Mouse (Mus musculus) liver, postnatal 0 days (tissue): Measurements from ENCODE around the gene Dmgdh.

Source experiments
- CTCF ChIP-seq: sonication (generic); IDR thresholded peaks from 2 replicates; pipeline ENCODE4 v1.5.1; 2016; ENCODE audit warnings: antibody characterized with exemption, low read depth
- EP300 ChIP-seq: IDR thresholded peaks from 2 replicates; pipeline ENCODE4 v1.6.1; 2016; ENCODE audit warnings: antibody characterized with exemption, low read depth, mild to moderate bottlenecking

DNA sequence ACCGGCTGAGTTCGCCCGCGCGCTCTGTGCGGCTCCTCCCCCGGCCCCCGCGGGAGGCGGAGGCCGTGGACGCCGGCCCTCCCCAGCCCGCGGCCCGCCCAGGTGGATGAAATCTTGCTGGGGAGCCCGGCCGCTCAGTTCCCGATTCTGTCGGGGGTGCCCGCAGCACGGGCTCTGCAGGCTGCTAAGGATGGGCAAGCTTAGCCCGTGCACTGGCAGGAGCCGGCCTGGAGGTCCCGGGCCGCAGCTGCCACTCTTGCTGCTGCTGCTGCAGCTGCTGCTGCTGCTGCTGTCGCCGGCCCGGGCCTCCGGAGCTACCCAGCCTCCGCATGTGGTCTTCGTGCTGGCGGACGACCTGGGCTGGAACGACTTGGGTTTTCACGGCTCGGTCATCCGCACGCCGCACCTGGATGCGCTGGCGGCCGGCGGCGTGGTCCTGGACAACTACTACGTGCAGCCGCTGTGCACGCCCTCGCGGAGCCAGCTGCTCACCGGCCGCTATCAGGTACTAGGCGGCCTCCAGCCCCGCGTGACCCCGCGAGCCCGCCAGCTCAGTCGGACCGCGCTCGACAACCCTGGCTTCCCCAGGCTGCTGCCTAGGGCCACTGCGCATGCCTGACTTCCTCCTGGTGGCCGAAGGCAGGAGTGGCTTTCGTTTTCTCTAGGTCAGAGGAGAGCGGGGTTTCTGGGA, 97.5 kb downstream of the Dmgdh start, which contains the start of gene Arsb:
- TF ChIP-seq CTCF (peak; percentile 77), EP300 (no peak)
